Mouse (Mus musculus): ENCODE results near the gene Kif2c.
"Not testable (repeated sequence)": the region's sequence is repeated elsewhere in the genome, so short reads cannot be mapped to it uniquely, and the experiment has no call there.

Kif2c gene

GRCm38 (mm10) chr4:117188969-117189368 lies 6.5 kb upstream of the Kif2c start:
- no peak for DNase-seq (ENCODE audit: low spot score)

- DNase-seq (ENCODE audit: low spot score): not testable (repeated sequence)
Measured at GRCm38 (mm10) chr4:117182759-117183096, 289 bp upstream of the Kif2c start.

- DNase-seq (ENCODE audit: low spot score): no peak
Measured at GRCm38 (mm10) chr4:117169936-117170335, 12.5 kb downstream of the Kif2c start.

DNA sequence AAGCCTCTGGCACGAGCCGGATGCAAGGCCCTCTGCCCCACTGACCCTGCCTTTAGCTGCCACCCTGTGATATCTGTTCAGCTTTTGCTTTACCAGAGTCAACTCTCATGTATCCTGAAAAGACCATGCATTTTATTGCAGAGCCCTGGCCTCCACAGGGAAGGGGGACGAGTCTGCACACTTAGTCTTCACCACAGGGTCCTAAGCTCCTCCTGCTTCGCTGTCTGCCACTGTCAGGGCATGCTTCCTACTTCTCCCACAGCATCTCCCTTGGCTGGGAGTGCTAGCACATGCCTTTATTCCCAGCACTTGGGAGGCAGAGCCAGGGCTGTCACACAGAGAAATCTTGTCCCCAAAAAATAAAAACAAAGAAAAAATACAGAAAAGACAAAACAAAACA lies 21.3 kb downstream of the Kif2c start:
- DNase-seq (ENCODE audit: low spot score): no peak

- no peak for DNase-seq (ENCODE audit: low spot score)
Measured at GRCm38 (mm10) chr4:117159666-117160065, 22.8 kb downstream of the Kif2c start.

GRCm38 (mm10) chr4:117156372-117156771 lies 26.1 kb downstream of the Kif2c start:
- no peak for DNase-seq (ENCODE audit: low spot score)

- DNase-seq (ENCODE audit: low spot score): peak; percentile 79
Measured at GRCm38 (mm10) chr4:117155792-117156355, 26.6 kb downstream of the Kif2c start, which contains the start of gene Rps8. Rps8 (minus strand) TSS chr4:117156243.

DNA sequence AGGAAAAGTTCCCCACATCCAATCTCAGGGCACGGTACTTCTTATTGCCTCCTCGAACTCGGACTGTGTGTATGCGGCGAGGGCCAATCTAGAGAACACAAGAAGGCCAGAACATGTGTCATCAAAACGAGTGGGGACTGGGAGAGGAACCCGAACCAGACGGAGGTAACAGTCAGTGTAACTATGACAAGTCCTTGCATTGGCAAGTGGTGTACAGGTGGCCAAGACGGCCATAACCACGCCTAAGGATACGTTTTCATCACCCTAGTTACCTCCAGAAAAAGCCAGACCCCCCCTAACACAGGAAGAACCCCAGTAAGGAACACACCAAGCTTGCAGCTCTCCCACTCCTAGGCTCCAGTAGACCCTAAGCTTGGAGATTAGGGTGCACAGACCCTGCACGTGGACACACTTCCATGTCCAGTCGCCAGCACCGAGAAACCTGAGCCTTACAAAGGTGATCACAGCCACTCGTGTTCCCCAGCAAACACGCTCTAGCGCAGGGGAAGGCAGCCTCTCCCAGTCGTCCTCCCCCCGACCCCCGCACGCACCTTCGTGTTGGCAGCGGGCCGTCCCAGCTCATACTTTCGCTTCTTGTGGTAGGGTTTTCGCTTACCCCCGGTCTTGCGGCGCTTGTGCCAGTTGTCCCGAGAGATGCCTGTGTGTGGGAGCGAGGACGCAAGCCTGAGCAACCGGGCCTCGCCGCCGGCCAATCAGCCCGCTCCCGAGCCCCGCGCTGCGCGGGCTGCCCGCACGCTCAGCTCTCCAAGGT lies 27.2 kb downstream of the Kif2c start:
- no peak for DNase-seq (ENCODE audit: low spot score)

DNA sequence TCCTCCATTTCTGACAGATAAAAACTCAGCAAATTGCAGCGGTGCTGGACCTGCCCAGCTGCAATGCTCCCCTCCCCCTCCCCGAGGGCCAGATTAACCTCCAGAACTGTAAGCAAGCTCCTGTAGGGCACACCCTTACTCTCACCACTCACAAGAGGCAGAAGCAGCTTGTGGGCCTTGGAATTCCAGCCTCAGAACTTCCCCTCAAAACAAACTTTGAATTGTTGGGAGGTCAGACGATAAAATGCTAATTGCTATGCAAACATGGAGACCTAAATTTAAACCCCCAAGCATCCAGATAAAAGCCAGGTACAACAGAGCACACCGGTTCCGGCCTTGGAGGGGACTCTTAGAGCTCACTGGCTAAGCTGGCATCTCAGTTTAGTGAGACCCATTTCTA lies 29.7 kb downstream of the Kif2c start:
- DNase-seq (ENCODE audit: low spot score): no peak

DNA sequence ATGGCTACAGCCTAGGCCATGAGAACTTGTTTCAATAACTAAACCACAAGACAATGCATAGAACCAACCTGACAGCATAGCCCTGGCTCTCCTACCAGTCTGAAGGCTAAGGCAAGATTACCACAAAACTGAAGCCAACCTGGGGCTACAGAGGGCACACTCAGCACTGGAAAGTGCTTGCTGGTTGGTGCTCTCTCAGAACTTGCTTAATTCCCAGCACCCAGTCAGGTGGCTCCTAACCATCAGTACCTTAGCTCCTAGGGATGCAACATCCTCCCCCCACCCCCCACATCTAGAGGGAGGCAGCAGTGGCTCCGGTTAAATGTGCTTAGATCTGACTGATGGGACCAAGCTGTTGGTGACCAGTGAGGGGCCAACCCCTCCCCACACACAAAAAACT lies 31.0 kb downstream of the Kif2c start:
- DNase-seq (ENCODE audit: low spot score): no peak

- no peak for DNase-seq (ENCODE audit: low spot score)
Measured at GRCm38 (mm10) chr4:117150212-117150733, 32.2 kb downstream of the Kif2c start.

GRCm38 (mm10) chr4:117149291-117150211 lies 32.9 kb downstream of the Kif2c start:
- no peak for DNase-seq (ENCODE audit: low spot score)

DNA sequence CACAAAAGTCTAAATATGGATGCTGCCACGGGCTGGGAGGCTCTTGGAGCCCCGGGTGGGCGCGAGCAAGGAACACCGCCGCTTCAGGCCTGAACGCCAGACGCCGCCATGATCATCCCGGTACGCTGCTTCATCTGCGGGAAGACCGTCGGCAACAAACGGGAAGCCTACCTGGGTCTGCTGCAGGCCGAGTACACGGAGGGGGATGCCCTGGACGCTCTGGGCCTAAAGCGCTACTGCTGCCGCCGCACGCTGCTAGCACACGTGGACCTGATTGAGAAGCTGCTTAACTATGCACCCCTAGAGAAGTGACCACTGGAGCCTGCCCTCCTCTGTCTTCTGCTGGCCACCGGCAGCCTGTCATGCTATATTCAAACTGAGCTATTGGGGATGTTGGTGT lies 33.6 kb downstream of the Kif2c start:
- DNase-seq (ENCODE audit: low spot score): no peak

GRCm38 (mm10) chr4:117148047-117148713 lies 34.3 kb downstream of the Kif2c start:
- no peak for DNase-seq (ENCODE audit: low spot score)

DNA sequence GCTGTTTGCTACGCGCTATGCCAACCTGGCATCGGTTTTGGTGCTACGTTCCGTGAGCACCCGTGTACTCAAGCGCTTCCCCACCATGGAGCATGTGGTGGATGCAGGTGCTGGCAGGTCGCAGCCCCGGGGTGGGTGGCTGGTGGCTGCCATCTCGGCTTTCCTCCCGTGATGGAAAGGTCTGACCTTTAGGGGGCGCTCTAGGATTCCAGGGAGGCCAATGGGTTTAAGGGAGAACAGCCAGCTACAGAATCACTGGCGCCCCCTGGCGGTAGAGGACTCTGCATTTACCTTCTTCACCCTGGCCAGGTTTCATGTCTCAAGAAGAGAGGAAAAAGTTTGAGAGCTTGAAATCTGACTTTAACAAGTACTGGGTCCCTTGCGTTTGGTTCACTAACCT lies 36.3 kb downstream of the Kif2c start:
- DNase-seq (ENCODE audit: low spot score): peak; percentile 81

DNA sequence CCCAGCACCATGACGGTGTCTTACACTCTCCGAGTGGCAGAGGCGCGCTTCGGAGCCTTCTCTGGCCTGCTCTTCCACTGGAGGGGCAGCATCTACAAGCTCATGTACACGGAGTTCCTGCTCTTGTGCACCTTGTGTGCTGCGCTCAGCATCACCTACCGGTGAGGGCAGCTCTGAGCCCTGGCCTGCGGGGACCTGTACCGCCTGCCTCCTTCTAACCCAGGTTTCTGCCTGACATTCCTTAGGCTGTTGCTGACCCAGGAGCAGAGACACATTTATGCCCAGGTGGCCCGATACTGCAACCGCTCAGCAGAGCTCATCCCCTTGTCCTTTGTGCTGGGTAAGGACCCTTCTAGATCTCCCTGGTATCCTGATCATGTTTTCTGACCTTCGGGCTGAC lies 37.2 kb downstream of the Kif2c start:
- DNase-seq (ENCODE audit: low spot score): no peak

GRCm38 (mm10) chr4:117143023-117143422 lies 39.4 kb downstream of the Kif2c start:
- no peak for DNase-seq (ENCODE audit: low spot score)

DNA sequence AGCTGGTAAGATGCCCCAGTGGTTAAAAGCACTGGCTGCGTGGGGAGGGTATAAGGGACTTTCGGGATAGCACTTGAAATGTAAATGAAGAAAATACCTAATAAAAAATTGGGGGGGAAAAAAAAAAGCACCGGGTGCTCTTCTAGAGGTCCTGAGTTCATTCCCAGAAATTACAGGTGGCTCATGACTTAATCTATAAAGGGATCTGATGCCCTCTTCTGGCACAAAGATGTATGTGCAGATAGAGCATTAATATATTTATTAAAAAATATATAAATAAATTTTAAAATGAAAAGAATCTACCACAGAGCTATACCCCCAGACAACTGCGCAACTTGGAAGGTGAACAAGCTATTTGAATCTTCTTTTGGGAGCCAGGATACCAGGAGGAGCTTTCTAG lies 41.8 kb downstream of the Kif2c start:
- no peak for DNase-seq (ENCODE audit: low spot score)

- DNase-seq (ENCODE audit: low spot score): peak; percentile 29
Measured at GRCm38 (mm10) chr4:117139217-117139612, 43.2 kb downstream of the Kif2c start.

DNA sequence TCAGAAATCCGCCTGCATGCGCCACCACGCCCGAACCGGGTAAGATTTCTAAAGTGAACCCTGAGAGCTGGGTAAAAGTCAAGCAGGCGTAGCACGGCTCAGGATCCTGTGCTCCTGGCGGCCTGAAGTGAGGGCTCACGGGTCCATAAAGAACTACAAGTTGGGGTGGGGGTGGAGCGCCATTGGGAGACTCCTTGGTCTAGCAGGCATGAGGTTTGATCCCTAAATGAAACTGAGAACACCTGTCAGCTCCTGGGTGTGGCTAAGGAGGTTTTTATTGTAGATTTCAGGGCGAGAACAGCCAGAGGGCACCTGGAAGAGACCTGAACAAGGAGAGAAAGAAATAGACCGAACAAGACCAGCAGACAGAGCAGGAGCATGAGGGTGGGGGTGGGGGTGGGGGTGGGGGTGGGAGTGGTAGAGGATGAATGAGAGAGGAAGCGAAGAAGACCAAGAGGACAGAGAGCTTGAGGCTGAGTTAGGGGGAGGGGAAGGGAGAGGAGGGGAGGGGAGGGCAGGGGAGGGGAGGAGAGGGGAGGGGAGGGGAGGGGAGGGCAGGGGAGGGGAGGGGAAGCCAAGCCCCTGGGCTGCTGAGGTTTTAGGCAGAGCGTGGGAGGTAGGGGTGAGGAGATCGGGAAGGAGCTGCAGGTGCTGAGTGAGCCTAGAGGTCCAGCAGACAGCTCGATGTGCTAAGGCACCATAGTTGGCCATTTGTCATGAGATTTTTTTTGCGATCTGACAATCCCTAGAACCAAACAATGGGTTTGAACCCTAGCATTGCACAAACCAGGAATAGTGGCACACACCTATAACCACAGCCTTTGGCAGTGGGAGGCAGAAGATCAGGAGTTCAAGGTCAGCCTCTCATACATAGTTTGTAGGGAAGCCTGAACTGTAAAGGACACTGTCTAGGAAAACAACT lies 43.9 kb downstream of the Kif2c start:
- DNase-seq (ENCODE audit: low spot score): no peak

DNA sequence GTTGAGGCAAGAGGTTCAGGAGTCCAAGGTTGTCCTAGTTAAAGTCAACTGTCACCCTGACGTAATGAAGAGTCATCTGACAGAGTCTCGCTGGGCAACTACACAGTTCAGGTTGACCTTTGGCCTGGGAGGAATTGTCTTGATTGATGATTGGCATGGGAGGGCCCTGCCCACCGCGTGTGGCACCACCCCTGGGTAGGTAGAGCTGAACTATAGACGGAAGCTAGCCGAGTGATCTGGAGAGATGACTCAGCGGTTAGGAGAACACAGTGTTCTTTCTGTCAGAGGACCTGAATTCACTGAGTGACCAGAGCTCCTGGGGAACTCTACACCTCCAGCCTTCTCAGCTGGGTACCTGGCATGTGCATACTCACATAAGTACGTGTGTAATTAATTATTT lies 46.4 kb downstream of the Kif2c start:
- no peak for DNase-seq (ENCODE audit: low spot score)
